Mouse (Mus musculus) adrenal gland (tissue): Measurements from ENCODE around the gene 4930516K23Rik.

Source experiments
- intact Hi-C: fragments of 180-260 bp; cut with DNase I; formaldehyde crosslinking; loops from one replicate; pipeline ENCODE4 v1.15.1; 2025
- long read RNA-seq, 2 experiments: library from polyadenylated mRNA; unstranded; transcript quantifications; one replicate each; pipeline ENCODE4 v2.0.0; 2020; ENCODE audit warnings: borderline replicate concordance in 1 of 2; ENCODE audit not compliant: insufficient replicate concordance in 1 of 2

The 4930516K23Rik gene
- long read RNA-seq, experiment 1 = 0 reads
- long read RNA-seq, experiment 2 = 0 reads

DNA sequence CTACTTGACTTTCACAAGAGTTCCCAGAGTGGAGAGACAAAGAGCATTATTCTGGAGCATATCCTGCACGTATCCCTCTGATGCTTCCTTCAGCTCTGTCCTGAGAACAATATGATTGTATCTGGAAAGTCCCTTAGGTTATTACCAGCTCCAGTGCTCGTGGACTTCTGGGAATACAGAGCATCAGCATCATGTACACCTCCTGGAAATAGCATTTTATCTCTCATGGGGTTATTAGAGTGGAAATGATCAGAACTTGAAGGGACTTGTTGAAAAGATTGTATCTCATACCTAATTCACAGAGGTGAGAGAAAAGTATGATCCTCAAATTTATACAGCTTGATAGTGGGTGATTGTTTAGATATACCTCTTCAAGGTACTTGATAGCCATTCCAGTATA is at the start of gene 4930516K23Rik:
TSS of gene 4930516K23Rik (minus strand) at position 101 of the 400 bp plus-strand sequence.
- intact Hi-C loops = no loop called here

GRCm38 (mm10) chr7:104104757-104104972 is 43.4 kb upstream of the 4930516K23Rik start, which contains the start of gene Olfr646:
Gene Olfr646 (plus strand): TSS chr7:104104873.
- intact Hi-C loops = no loop called here

DNA sequence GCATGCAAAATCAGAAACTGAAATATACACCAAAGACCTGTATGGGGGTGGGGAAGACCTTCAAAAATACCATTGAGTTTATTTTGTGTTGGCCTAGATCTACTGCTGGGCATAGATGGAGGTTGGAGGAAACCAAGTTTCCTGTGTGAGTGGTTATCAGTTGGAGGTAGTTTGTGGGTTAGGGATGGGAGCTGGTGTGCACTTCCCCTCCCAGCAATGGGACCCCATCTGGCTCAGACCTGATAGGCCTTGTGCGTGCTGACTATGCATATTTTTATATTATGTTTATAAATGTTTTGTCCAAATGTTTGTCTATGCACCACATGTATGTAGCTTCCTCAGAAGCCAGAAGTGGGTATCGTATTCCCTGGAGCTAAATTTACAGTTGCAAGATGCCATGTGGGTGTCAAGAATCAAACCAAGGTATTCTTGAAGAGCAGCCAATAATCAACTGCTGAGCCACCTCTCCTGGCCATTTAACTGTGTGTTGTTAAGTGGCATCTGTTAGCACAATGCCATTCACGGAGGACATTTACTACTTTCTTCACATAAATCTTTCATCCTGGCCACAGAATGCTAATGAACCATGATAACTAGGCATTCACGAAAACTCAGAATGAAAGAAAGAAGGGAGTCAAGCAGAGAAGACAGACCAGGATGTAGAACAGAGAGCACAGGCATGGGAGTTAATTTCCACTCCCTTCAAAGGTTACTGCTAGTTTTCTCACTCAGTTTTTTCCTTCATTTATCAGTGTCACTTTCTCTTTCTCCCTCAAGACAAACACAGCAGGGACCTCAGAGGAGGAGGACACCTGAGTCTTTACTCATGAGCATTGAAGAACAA is 42.9 kb upstream of the 4930516K23Rik start:
- intact Hi-C loops = no loop called here

DNA sequence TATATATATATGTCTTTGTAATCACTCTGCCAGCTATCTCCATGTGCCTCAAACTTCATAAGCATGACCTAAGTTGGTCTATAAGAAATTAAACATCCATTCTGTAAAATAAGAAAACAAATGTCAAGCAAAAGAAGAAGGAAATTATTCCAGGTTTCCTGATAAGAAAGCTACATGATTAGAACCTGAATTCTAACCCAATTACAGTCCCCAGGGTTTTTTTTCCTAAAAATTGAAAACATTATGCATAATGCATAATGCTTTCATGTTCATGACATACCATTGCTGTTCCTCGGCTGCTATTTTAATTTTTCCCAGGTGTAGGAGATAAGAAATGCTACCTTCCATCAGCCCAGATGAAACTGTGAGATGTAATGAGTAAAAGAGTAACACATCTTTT is 24.1 kb upstream of the 4930516K23Rik start, which contains the start of gene Olfr645:
TSS of gene Olfr645 (minus strand) at position 101 of the 400 bp plus-strand sequence.
- intact Hi-C loops = no loop called here

DNA sequence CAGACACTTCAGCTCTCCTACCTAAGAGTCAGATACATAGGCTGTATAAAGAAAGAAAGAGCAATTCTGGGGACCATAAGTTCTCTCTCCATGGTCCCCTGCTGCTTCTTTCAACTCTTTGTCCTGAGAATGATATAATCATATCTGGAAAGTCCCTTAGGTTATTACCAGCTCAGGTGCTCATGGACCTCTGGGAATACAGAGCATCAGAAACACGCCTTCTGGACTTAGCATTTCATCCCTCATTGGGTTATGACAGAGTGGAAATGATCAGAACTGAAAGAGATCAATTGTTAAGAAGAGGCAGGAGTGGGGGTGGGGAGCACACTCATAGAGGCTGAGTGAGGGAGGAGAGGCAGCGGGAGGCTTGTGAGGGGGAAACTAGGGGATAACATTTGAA is 10.5 kb upstream of the 4930516K23Rik start, which contains the start of gene Olfr644:
TSS of gene Olfr644 (minus strand) at position 101 of the 400 bp plus-strand sequence.
- intact Hi-C loops = no loop called here

- intact Hi-C loops = no loop called here
These were observed 2.0 kb downstream of the 4930516K23Rik start for GRCm38 (mm10) chr7:104059215-104059614.

- intact Hi-C loops = no loop called here
These were observed 8.7 kb downstream of the 4930516K23Rik start, which contains the start of gene Olfr642 for GRCm38 (mm10) chr7:104052566-104052965. Gene Olfr642 (minus strand): TSS chr7:104052666.

DNA sequence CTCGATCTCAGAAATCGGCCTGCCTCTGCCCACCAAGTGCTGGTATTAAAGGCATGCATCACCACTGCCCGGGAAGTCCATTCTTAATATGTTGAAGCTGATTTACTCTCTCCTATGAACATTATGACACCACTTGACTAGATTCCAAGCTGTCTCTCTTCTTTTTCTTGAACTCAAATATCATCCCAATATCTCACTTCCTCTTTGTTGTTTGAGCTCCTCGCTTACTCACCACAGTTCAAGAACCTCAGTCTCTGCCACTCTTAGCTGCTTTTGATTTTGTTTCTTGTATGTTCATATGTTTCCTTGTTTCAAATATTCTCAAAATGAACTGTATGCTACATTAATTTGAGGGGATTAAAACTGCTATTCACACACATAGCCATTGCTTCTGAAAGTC is 10.5 kb downstream of the 4930516K23Rik start:
- intact Hi-C loops = no loop called here

DNA sequence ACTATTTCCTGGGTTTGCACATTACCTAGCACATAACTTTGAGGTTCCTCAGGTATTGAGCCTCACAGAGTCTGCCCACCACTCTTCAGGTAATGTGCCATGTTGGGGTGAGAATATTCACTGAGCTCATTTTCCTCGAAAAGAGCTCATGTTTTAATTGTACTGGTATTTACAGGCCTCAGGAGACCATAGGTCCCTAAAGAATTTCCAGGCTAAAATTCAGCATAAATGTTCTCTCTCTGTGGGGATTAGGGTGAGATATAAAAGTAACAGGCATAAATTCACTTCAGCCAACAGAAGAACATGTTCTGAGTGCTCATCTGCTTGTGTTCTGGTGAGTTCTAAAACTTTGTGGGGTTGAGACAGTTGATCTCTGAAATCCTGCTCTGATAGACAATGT is 26.1 kb downstream of the 4930516K23Rik start, which contains the start of gene Olfr641:
TSS of gene Olfr641 (plus strand) at position 301 of the 400 bp plus-strand sequence.
- intact Hi-C loops = no loop called here

DNA sequence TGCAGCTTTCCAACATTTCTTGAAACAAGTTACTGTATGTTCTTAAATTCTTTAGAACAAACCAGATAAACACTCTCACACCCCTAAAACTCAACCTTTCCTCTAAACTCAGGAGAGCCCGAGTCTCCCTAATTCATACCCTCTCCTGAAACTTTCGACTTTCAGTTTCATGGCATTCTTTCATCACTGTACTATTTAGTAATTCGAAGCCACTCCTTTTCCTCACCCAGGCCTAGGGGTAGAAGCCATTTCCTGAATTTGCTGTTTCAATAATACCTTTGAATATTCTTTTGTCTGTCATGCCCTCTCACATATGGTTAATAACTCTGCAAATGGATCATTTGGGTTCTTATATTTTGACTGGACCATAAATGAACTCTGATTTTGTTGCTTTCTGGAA is 34.3 kb downstream of the 4930516K23Rik start:
- intact Hi-C loops = no loop called here

GRCm38 (mm10) chr7:104025473-104025872 is 35.8 kb downstream of the 4930516K23Rik start, which contains the start of gene Olfr640:
Gene Olfr640 (minus strand): TSS chr7:104025573.
- intact Hi-C loops = no loop called here

DNA sequence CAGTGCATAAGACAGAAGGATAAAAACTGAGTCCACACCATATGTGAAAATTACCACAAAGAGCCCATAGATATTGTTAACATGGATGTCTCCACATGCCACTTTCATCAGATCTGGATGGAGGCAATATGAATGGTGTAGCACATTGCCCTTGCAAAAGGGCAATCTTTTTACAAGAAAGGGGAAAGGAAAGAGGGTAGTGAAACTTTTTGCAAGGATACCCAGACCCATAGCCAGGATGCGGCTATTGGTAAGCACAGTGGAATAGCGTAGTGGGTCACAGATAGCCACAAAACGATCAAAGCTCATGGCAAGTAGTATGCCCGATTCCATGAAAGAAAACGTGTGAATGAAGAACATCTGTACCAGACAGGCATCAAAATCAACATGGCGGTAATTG is 39.6 kb downstream of the 4930516K23Rik start:
- intact Hi-C loops = no loop called here

- intact Hi-C loops = no loop called here
These were observed 42.3 kb downstream of the 4930516K23Rik start for GRCm38 (mm10) chr7:104018953-104019352.

DNA sequence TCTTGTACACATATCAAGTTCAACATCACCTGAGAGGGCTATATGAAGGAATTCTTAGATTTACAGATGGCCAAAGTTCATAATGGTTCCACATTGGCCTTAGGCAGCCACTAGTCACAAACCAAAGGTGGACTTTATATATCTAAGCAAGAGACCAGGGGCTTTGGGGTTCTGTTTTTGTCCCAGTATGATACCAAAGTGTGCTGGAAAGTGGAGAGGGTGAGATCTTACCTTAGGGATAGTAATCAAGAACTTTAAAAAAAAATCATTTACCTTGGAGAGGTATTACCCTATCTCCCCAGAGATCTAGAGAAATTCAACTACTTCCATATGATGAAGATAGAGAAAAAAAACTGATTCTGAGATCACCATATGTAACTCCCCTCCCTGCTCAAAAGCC is 44.0 kb downstream of the 4930516K23Rik start, which contains the start of gene Olfr639:
TSS of gene Olfr639 (minus strand) at position 101 of the 400 bp plus-strand sequence.
- intact Hi-C loops = no loop called here
